Mouse (Mus musculus) C2C12 (cell line): ENCODE data around the gene Gm128. TPM values are rescaled to one million over a fixed set of nuclear protein-coding genes. Genes with fewer than 3 reads are reported as not detected.

Experiments
- H3K27me3 ChIP-seq: one replicate; pipeline ENCODE4 v1.6.1; 2011; ENCODE audit not compliant: control insufficient read depth, insufficient read depth, insufficient read length
- H3K36me3 ChIP-seq: one replicate; pipeline ENCODE4 v1.6.1; 2011; ENCODE audit not compliant: control insufficient read depth, insufficient read depth
- H3K4me3 ChIP-seq: one replicate; pipeline ENCODE4 v1.5.1; 2011; ENCODE audit warnings: mild to moderate bottlenecking, control low read depth; ENCODE audit not compliant: poor library complexity, insufficient read depth, severe bottlenecking
- H3K79me2 ChIP-seq: one replicate; pipeline ENCODE4 v1.6.1; 2011; ENCODE audit not compliant: control insufficient read depth, insufficient read depth
- H3K79me3 ChIP-seq: one replicate; pipeline ENCODE4 v1.6.1; 2011; ENCODE audit warnings: low read depth, control low read depth
- H3ac ChIP-seq: one replicate; pipeline ENCODE3; 2011; ENCODE audit warnings: low read depth; ENCODE audit not compliant: control insufficient read depth, insufficient read length
- CEBPB ChIP-seq: IDR thresholded peaks from one replicate; pipeline ENCODE4 v1.6.1; 2011; ENCODE audit warnings: low read depth, mild to moderate bottlenecking, control low read depth, moderate library complexity
- CTCF ChIP-seq: IDR thresholded peaks from one replicate; pipeline ENCODE4 v1.5.1; 2011; ENCODE audit not compliant: control insufficient read depth, insufficient read depth, insufficient read length
- FOSL1 ChIP-seq: IDR thresholded peaks from one replicate; pipeline ENCODE4 v1.8.0; 2011; ENCODE audit warnings: mild to moderate bottlenecking, low read length; ENCODE audit not compliant: poor library complexity, insufficient read depth, severe bottlenecking
- MAX ChIP-seq: IDR thresholded peaks from one replicate; pipeline ENCODE4 v1.6.1; 2011; ENCODE audit warnings: mild to moderate bottlenecking, control low read depth
- MYOD1 ChIP-seq: IDR thresholded peaks from one replicate; pipeline ENCODE4 v1.6.1; 2011; ENCODE audit warnings: low read depth; ENCODE audit not compliant: control insufficient read depth, insufficient read length
- MYOG ChIP-seq: IDR thresholded peaks from one replicate; pipeline ENCODE4 v1.6.1; 2011; ENCODE audit not compliant: control insufficient read depth, insufficient read length; ENCODE audit errors: extremely low read depth
- USF1 ChIP-seq: IDR thresholded peaks from one replicate; pipeline ENCODE4 v1.6.1; 2011; ENCODE audit warnings: low read depth, mild to moderate bottlenecking, control low read depth, moderate library complexity
- polyA plus RNA-seq: library from polyadenylated mRNA; unstranded; fragments of >200 nt; fragmentation: generic; extraction: Trizol; gene quantifications from one replicate; pipeline ENCODE4 v1.2.1, GENCODE M21; 2012; ENCODE audit warnings: missing spikeins

Gm128 gene
- polyA plus RNA-seq, 1 experiment: 0.11 TPM

DNA sequence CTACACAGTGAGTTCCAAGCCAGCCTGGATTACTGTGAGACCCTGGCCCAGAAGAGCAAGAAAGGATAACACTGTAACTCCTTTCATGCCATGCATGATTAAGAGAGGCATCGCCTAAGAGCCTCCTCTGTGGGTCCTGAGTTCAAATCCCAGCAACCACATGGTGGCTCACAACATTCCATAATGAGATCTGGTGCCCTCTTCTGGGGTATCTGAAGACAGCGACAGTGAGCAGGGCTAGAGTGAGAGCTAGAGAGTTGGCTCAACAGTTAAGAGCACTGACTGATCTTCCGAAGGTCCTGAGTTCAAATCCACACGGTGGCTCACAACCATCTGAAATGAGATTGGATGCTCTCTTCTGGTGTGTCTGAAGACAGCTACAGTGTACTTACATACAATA, 33.1 kb upstream of the Gm128 start:
- Histone ChIP-seq H3K4me3 (no peak overlapping the region), H3K79me2 (peaks cover 42% of the 10 kb centered on the region), H3ac (no peak overlapping the region), H3K27me3 (no peaks in the 10 kb centered on the region), H3K36me3 (no peaks in the 10 kb centered on the region), H3K79me3 (peaks cover 3% of the 10 kb centered on the region)
- TF ChIP-seq USF1: no peak
- no peak for TF ChIP-seq MYOG
- no peak for TF ChIP-seq CTCF
- TF ChIP-seq FOSL1: no peak
- TF ChIP-seq MAX: no peak
- TF ChIP-seq MYOD1: no peak
- no peak for TF ChIP-seq CEBPB

DNA sequence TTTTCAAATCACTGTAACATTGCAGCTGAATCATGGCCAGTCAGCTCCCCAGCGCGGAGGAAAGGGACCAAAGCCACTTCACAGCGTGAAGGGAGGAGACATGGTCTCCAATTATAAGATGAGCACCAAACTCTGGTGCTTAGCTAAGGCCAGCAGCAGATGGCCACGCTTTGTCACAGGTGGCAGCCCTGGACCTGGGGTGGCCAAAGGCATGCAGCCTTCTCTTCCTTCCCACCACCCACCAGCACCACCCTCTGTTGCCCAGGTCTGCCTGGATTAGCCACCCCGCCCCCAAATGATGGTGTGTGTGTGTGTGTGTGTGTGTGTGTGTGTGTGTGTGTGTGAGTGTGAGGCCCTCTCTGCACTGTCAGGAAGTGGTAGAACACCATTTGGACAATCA, 32.1 kb upstream of the Gm128 start:
- Histone ChIP-seq H3K4me3 (no peak overlapping the region), H3K36me3 (no peaks in the 10 kb centered on the region), H3ac (no peak overlapping the region), H3K79me3 (peaks cover 3% of the 10 kb centered on the region), H3K79me2 (peaks cover 36% of the 10 kb centered on the region), H3K27me3 (no peaks in the 10 kb centered on the region)
- TF ChIP-seq USF1: no peak
- TF ChIP-seq CTCF: no peak
- no peak for TF ChIP-seq MAX
- TF ChIP-seq FOSL1: no peak
- no peak for TF ChIP-seq CEBPB
- TF ChIP-seq MYOD1: no peak

- peaks cover 3% of the 10 kb centered on the region for H3K79me3 ChIP-seq
- H3K79me2 ChIP-seq: peaks cover 20% of the 10 kb centered on the region
- no peak overlapping the region for H3K4me3 ChIP-seq
- no peak overlapping the region for H3ac ChIP-seq
- H3K36me3 ChIP-seq: peaks cover 14% of the 10 kb centered on the region
- TF ChIP-seq MYOD1 (no peak), FOSL1 (no peak), CTCF (no peak), MYOG (no peak)
- no peaks in the 10 kb centered on the region for H3K27me3 ChIP-seq
These were observed 29.5 kb upstream of the Gm128 start for GRCm38 (mm10) chr3:95270766-95271364.

GRCm38 (mm10) chr3:95269789-95270188, 28.4 kb upstream of the Gm128 start:
- Histone ChIP-seq H3ac (no peak overlapping the region), H3K36me3 (peaks cover 18% of the 10 kb centered on the region), H3K79me3 (no peaks in the 10 kb centered on the region), H3K4me3 (no peak overlapping the region), H3K79me2 (peaks cover 11% of the 10 kb centered on the region), H3K27me3 (no peaks in the 10 kb centered on the region)
- TF ChIP-seq USF1: no peak
- no peak for TF ChIP-seq CEBPB
- no peak for TF ChIP-seq MAX
- no peak for TF ChIP-seq FOSL1
- no peak for TF ChIP-seq CTCF
- TF ChIP-seq MYOD1: no peak
- no peak for TF ChIP-seq MYOG

GRCm38 (mm10) chr3:95267855-95268254, 26.5 kb upstream of the Gm128 start:
- Histone ChIP-seq H3K27me3 (no peaks in the 10 kb centered on the region), H3K79me2 (peaks cover 5% of the 10 kb centered on the region), H3K79me3 (no peaks in the 10 kb centered on the region), H3ac (no peak overlapping the region), H3K4me3 (no peak overlapping the region), H3K36me3 (peaks cover 21% of the 10 kb centered on the region)
- TF ChIP-seq MYOG (no peak), CEBPB (no peak), MYOD1 (no peak), CTCF (no peak), FOSL1 (no peak), MAX (no peak), USF1 (no peak)

- Histone ChIP-seq H3K27me3 (no peaks in the 10 kb centered on the region), H3ac (no peak overlapping the region), H3K79me2 (no peaks in the 10 kb centered on the region), H3K79me3 (no peaks in the 10 kb centered on the region), H3K4me3 (no peak overlapping the region), H3K36me3 (peaks cover 30% of the 10 kb centered on the region)
- TF ChIP-seq FOSL1 (no peak), MYOD1 (no peak), MYOG (no peak), MAX (no peak), CEBPB (no peak), CTCF (no peak), USF1 (no peak)
These were observed 24.7 kb upstream of the Gm128 start for GRCm38 (mm10) chr3:95266052-95266451.
